Mouse (Mus musculus) heart, postnatal 36 days (tissue): ENCODE data around the gene Tpst2. TPM values are rescaled to one million over a fixed set of nuclear protein-coding genes. Genes with fewer than 3 reads are reported as not detected.

Source experiments
- DNase-seq, 2 experiments: peaks; one replicate each; pipeline ENCODE4 v3.0.0; 2021 to 2022
- intact Hi-C: fragments of 180-260 bp; cut with DNase I; formaldehyde crosslinking; loops from one replicate; pipeline ENCODE4 v1.15.1; 2025
- total RNA-seq, 2 experiments: library from RNA; stranded (reverse); gene quantifications; 2 replicates each; pipeline ENCODE4 v1.2.3; 2021

Gene Tpst2
- total RNA-seq: 10 to 100 TPM; 39.1 to 42.0 TPM

GRCm38 (mm10) chr5:112276267-112276873, at the start of gene Tpst2:
Gene Tpst2, plus strand, starts transcription at chr5:112276691.
- intact Hi-C loops: loop anchor here (2.0 to 5.0 kb wide), 2 partner anchors 50 to 66 kb away; partner anchors contain the start of genes Hps4, Srrd and Tfip11
- DNase-seq: peak; percentile 100

GRCm38 (mm10) chr5:112227354-112227753, 49.1 kb upstream of the Tpst2 start:
- DNase-seq: no peak
- intact Hi-C loops: no loop called here

- intact Hi-C loops: no loop called here
- no peak for DNase-seq
These were observed 48.6 kb upstream of the Tpst2 start for GRCm38 (mm10) chr5:112227898-112228239.

GRCm38 (mm10) chr5:112228240-112229076, 48.0 kb upstream of the Tpst2 start:
- intact Hi-C loops: no loop called here

GRCm38 (mm10) chr5:112235806-112236205, 40.7 kb upstream of the Tpst2 start:
- intact Hi-C loops: no loop called here

More at GRCm38 (mm10) chr5:112228240-112229076, 48.0 kb upstream of the Tpst2 start:
- no peak for DNase-seq

GRCm38 (mm10) chr5:112236631-112237030, 39.9 kb upstream of the Tpst2 start:
- intact Hi-C loops: no loop called here
- DNase-seq: no peak

More at GRCm38 (mm10) chr5:112235806-112236205, 40.7 kb upstream of the Tpst2 start:
- no peak for DNase-seq

GRCm38 (mm10) chr5:112237439-112237838, 39.1 kb upstream of the Tpst2 start:
- intact Hi-C loops: no loop called here
- DNase-seq: no peak

- DNase-seq: no peak
- intact Hi-C loops: no loop called here
These were observed 38.5 kb upstream of the Tpst2 start for GRCm38 (mm10) chr5:112237866-112238570.

- DNase-seq: no peak
- intact Hi-C loops: no loop called here
These were observed 37.6 kb upstream of the Tpst2 start for GRCm38 (mm10) chr5:112238781-112239482.

GRCm38 (mm10) chr5:112240761-112241160, 35.7 kb upstream of the Tpst2 start:
- intact Hi-C loops: loop anchor here (1.0 to 2.0 kb wide), 5 partner anchors 34 to 189 kb away; partner anchors contain the start of gene Tfip11
- DNase-seq: peak; percentile 87 to 94

- DNase-seq: no peak
- intact Hi-C loops: loop anchor here (1.0 to 2.0 kb wide), 3 partner anchors 33 to 184 kb away; partner anchors contain the start of gene Tfip11
These were observed 34.6 kb upstream of the Tpst2 start for GRCm38 (mm10) chr5:112241849-112242248.

- intact Hi-C loops: no loop called here
- peak; percentile 43 to 53 for DNase-seq
These were observed 34.1 kb upstream of the Tpst2 start for GRCm38 (mm10) chr5:112242361-112242778.

GRCm38 (mm10) chr5:112243041-112243440, 33.5 kb upstream of the Tpst2 start:
- intact Hi-C loops: no loop called here
- DNase-seq: no peak

GRCm38 (mm10) chr5:112243539-112244274, 32.8 kb upstream of the Tpst2 start:
- no peak for DNase-seq
- intact Hi-C loops: no loop called here

- DNase-seq: no peak
- intact Hi-C loops: no loop called here
These were observed 32.3 kb upstream of the Tpst2 start for GRCm38 (mm10) chr5:112244275-112244562.

- no peak for DNase-seq
These were observed 31.4 kb upstream of the Tpst2 start for GRCm38 (mm10) chr5:112244890-112245615.

GRCm38 (mm10) chr5:112247399-112247798, 29.1 kb upstream of the Tpst2 start:
- intact Hi-C loops: no loop called here
- no peak for DNase-seq

More at GRCm38 (mm10) chr5:112244890-112245615, 31.4 kb upstream of the Tpst2 start:
- intact Hi-C loops: no loop called here

- intact Hi-C loops: no loop called here
- DNase-seq: no peak
These were observed 27.4 kb upstream of the Tpst2 start for GRCm38 (mm10) chr5:112249106-112249505.

GRCm38 (mm10) chr5:112252400-112252799, 24.1 kb upstream of the Tpst2 start, which contains the start of gene Cryba4:
Gene Cryba4, minus strand, starts transcription at chr5:112252518.
- DNase-seq: peak; percentile 45 to 55
- intact Hi-C loops: no loop called here
